Mouse (Mus musculus) layer of hippocampus, adult 8-10 months (tissue): Measurements from ENCODE around the gene Slc1a1. TPM values are rescaled to one million over a fixed set of nuclear protein-coding genes. Genes with fewer than 3 reads are reported as not detected.

Experiments
- DNase-seq, 2 experiments: peaks; one replicate each; pipeline ENCODE4 v3.0.0; 2022; ENCODE audit warnings: low spot score in 2 of 2
- total RNA-seq, 4 experiments: library from RNA; stranded (reverse); gene quantifications; 2 replicates each; pipeline ENCODE4 v1.2.4; 2022

The Slc1a1 gene
- total RNA-seq, 4 experiments from 2014 or later = 120 to 146 (median 132) TPM

GRCm38 (mm10) chr19:28852001-28852400, 17.2 kb downstream of the Slc1a1 start:
- DNase-seq = no peak

GRCm38 (mm10) chr19:28854831-28855230, 20.0 kb downstream of the Slc1a1 start:
- no peak for DNase-seq

GRCm38 (mm10) chr19:28860246-28860645, 25.4 kb downstream of the Slc1a1 start:
- DNase-seq = no peak

GRCm38 (mm10) chr19:28863626-28864025, 28.8 kb downstream of the Slc1a1 start:
- DNase-seq = no peak

GRCm38 (mm10) chr19:28864981-28865380, 30.1 kb downstream of the Slc1a1 start:
- DNase-seq = peak in 1 of 2 experiments; percentile 20

- no peak for DNase-seq
These were observed 30.7 kb downstream of the Slc1a1 start for GRCm38 (mm10) chr19:28865501-28865900.

GRCm38 (mm10) chr19:28869251-28869855, 34.5 kb downstream of the Slc1a1 start:
- DNase-seq = no peak

- no peak for DNase-seq
These were observed 35.5 kb downstream of the Slc1a1 start for GRCm38 (mm10) chr19:28870351-28870750.

- DNase-seq = no peak
These were observed 44.6 kb downstream of the Slc1a1 start for GRCm38 (mm10) chr19:28879476-28879875.

GRCm38 (mm10) chr19:28883126-28883525, 48.3 kb downstream of the Slc1a1 start:
- no peak for DNase-seq

GRCm38 (mm10) chr19:28888496-28888895, 53.6 kb downstream of the Slc1a1 start:
- DNase-seq = no peak

- no peak for DNase-seq
These were observed 54.4 kb downstream of the Slc1a1 start for GRCm38 (mm10) chr19:28889251-28889650.

GRCm38 (mm10) chr19:28891238-28891637, 56.4 kb downstream of the Slc1a1 start:
- DNase-seq = peak in 1 of 2 experiments; percentile 51

- DNase-seq = no peak
These were observed 57.0 kb downstream of the Slc1a1 start for GRCm38 (mm10) chr19:28891864-28892263.

GRCm38 (mm10) chr19:28896639-28897038, 61.8 kb downstream of the Slc1a1 start:
- DNase-seq = no peak

GRCm38 (mm10) chr19:28897497-28897896, 62.6 kb downstream of the Slc1a1 start:
- DNase-seq = no peak

- DNase-seq = no peak
These were observed 65.9 kb downstream of the Slc1a1 start for GRCm38 (mm10) chr19:28900771-28901170.

GRCm38 (mm10) chr19:28902111-28902510, 67.3 kb downstream of the Slc1a1 start:
- no peak for DNase-seq

- peak; percentile 85 for DNase-seq
These were observed 68.0 kb downstream of the Slc1a1 start for GRCm38 (mm10) chr19:28902806-28903205.

GRCm38 (mm10) chr19:28903536-28904119, 68.8 kb downstream of the Slc1a1 start:
- DNase-seq = no peak

GRCm38 (mm10) chr19:28908186-28908585, 73.3 kb downstream of the Slc1a1 start:
- DNase-seq = no peak

- peak in 1 of 2 experiments; percentile 49 for DNase-seq
These were observed 73.8 kb downstream of the Slc1a1 start for GRCm38 (mm10) chr19:28908693-28909092.

GRCm38 (mm10) chr19:28914598-28914997, 79.7 kb downstream of the Slc1a1 start:
- DNase-seq = no peak
